Mouse (Mus musculus): ENCODE data around the gene Otud7a. TPM values are rescaled to one million over a fixed set of nuclear protein-coding genes. Genes with fewer than 3 reads are reported as not detected.

Gene Otud7a
- total RNA-seq, 2 experiments from 2014 or later: 0.14 to 0.33 TPM

DNA sequence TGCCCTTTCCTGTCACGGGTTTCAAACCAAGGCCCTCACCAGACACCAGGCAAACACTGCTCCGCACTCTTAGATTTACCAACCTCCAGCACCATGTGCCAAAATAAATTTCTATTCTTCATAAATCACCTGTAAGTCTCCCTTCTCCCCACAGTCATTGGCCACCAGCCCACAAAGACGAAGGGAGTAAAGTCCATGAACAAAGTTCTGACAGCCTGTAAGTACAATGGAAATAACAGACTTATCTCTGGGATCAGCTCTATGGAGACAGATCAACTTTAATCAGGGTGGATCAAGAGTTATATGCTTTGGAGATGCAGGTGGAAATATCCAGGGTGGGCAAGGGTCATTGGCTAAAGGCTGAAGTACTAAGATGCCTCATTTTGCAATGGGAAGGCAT is 336.3 kb downstream of the Otud7a start:
- DNase-seq: no peak

DNA sequence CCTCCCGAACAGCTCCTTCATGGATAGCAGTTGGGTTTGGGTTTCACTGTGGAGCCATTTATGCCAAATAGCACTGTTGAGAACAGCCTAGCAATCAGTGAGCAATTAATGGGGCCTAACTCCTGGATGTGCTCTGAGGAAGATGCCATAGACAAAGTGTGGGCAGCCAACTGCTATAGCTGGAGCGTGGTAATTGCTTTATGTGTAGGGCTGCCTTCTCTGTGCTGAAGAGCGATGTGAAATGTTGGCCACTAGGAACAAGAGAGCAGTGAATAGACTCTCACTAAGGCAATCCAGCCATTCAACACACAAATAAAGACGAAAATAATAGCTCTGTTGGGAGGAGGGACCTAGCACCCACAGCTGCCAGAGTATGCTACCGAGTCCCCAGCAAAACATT is 345.2 kb downstream of the Otud7a start:
- no peak for DNase-seq

DNA sequence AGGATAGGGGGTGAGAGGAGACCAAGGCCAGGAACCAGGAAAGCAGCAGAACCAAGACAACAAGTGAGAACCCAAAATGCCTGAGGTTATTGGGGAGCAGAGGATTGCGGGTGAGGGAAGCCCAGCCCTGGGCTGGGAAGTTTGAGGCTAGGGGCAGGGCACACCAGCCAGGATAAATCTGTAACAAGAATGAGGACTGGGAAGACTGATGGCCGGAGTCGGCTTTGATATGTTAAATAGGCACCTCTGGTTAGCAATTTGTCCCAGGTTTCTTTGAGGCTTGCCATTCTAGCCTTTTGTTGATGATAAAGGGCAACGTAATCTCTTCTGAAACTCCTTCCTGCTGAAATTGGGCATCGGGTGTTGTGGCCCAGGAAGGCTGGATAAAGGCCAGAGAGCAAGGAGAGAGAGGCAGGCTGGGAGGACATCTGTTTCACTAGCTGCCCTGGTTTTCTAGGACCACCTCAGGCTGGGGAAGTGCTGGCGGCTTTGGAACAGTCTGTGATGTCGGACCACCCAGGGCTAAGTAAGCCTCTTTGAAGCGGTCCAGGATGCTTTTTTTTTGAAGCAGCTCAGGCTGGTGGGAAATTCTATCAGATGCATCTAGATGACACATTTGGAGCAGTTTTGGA is 351.6 kb downstream of the Otud7a start:
- no peak for DNase-seq

DNA sequence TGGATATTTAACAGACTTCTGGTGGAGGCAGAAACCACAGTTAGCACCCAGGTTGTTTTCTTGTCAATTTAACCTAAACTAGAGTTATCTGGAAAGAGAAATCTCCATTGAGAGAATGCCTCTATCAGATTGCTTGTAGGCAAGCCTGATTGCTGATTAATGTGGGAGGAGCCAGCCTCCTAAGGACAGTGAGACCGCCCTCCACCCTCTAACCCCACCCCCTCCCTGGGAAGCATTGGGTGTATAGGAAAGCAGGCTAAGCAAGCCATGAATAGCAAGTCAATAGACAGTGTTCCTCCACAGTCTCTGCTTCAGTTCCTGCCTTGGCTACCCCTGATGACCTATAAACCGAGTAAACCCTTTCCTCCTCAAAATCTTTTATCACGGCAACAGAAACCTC is 353.9 kb downstream of the Otud7a start:
- no peak for DNase-seq

DNA sequence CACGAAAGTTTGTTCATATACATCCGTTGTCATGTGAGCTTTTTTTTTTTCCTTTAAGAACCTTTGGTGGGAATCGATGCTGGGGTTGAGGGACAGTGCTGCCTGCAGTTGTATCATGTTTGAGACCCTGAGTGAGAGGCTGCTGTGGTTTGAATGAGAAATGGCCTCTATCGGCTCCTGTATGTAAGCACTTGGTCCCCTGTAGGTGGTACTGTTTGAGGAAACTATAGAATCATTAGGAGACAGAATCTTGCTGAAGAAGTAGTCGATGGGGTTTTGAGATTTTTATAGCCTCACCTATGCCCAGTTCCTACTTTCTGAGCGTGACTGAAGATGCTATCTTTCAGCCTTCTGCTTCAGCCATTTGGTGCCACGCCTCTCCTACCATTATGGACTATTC is 354.8 kb downstream of the Otud7a start:
- DNase-seq: no peak

DNA sequence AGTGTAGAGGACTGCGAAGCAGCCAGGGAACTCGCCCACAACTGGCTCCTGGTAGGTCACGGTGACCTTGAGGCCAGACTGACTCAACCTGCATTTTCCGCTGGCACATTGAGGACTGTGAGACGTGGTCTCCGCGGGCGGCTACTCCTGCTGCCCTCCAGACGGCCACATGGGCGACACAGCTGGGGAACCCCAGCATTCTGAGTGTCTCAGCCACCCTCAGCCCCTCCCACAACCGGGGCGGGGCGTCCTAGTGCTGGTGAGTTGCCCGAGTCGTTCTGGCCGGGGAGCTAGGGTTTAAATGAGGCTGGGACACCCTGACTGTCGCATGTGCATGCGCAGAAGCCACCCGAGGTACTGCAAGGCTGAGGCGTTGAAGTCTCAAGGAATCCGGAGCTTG is 358.2 kb downstream of the Otud7a start:
- DNase-seq: peak; percentile 63

Other genes starting within 250 kb of the Otud7a start
- gene Chrna7, start 232.2 kb upstream of the Otud7a start, total RNA-seq (2021): under 1 TPM in 1 of 2 experiments, not detected in 1; 0.11 TPM